In genomic region chr13:48963111-48963510, GRCm38 (mm10) we compare ENCODE assay signal across 18 mouse cellular contexts. TPM values are rescaled to one million over a fixed set of nuclear protein-coding genes. Genes with fewer than 3 reads are reported as not detected.
A peak's percentile ranks its signal among the peaks of the same experiment; 100 is the strongest.
DNase-seq lines count a peak whose midpoint lies in the region; ATAC-seq and TF ChIP-seq lines count a peak whose summit lies in the region.
"Had no signal": no experiment of that assay in that cellular context is flagged by ENCODE, and none has a peak within 500 bp of the region (broad histone marks: within the 10 kb centered on the region; RNA-seq: fewer than 3 reads in every experiment).

No protein-coding gene starts in this region.

- no peak for TF ChIP-seq POLR2A in heart, adult 2 months (IDR thresholded peaks at IDR 0.05; ENCODE audit: insufficient read depth, low read depth, low read length)

- H3K9me3 ChIP-seq in lung, postnatal 0 days (ENCODE audit: low read length): no peaks in the 10 kb centered on the region
- H3K9me3 ChIP-seq in liver, embryonic 16.5 days (replicated peaks; ENCODE audit: control insufficient read depth, low read length): no peaks in the 10 kb centered on the region
- no peaks in the 10 kb centered on the region for H3K9me3 ChIP-seq in hindbrain, embryonic 13.5 days
- H3K9me3 ChIP-seq: hindbrain, embryonic 10.5 days; limb, embryonic 10.5 days; midbrain, embryonic 10.5 days; neural tube, embryonic 15.5 days had no signal

- no peak for DNase-seq in heart, adult 2 months
- DNase-seq in heart, adult 18-20 months: no peak
- DNase-seq in lung, postnatal 0 days (ENCODE audit: low spot score): no peak
- no peak for DNase-seq in lung, adult 18-20 months
- no peak for DNase-seq in thymus, postnatal 25 days
- DNase-seq in cerebellum, postnatal 36 days: no peak
- DNase-seq: cerebellum, postnatal 14 days; gastrocnemius, postnatal 25 days; layer of hippocampus, postnatal 36 days; right cerebral cortex, postnatal 4 days; thymus, postnatal 36 days had no signal

- H3K9ac ChIP-seq in heart, adult 2 months (ENCODE audit: low read depth, low read length): no peak overlapping the region
- H3K9ac ChIP-seq in lung, postnatal 0 days (replicated peaks; ENCODE audit: low read depth): no peak overlapping the region
- H3K9ac ChIP-seq in liver, embryonic 16.5 days (ENCODE audit: low read depth, low read length): peak overlapping the region; percentile 38; the same call in 1 of the 2 replicates
- no peak overlapping the region for H3K9ac ChIP-seq in hindbrain, embryonic 13.5 days
- H3K9ac ChIP-seq: neural tube, embryonic 15.5 days had no signal

- TF ChIP-seq CTCF in heart, adult 2 months (IDR thresholded peaks at IDR 0.05): no peak
- TF ChIP-seq CTCF in lung, postnatal 0 days (IDR thresholded peaks at IDR 0.05): no peak

- no peak overlapping the region for H3K4me3 ChIP-seq in heart, adult 2 months
- no peak overlapping the region for H3K4me3 ChIP-seq in lung, postnatal 0 days (ENCODE audit: low read depth, low read length)
- H3K4me3 ChIP-seq in liver, embryonic 16.5 days (ENCODE audit: low read depth, low read length): no peak overlapping the region
- no peak overlapping the region for H3K4me3 ChIP-seq in hindbrain, embryonic 13.5 days
- H3K4me3 ChIP-seq: hindbrain, embryonic 10.5 days; limb, embryonic 10.5 days; midbrain, embryonic 10.5 days; neural tube, embryonic 15.5 days had no signal

- peak overlapping the region; percentile 8; the same call in 1 of the 2 replicates for H3K27ac ChIP-seq in heart, adult 2 months
- peak overlapping the region; percentile 70 for H3K27ac ChIP-seq in lung, postnatal 0 days (ENCODE audit: low read length)
- peak overlapping the region; percentile 68 for H3K27ac ChIP-seq in liver, embryonic 16.5 days (ENCODE audit: low read length)
- no peak overlapping the region for H3K27ac ChIP-seq in hindbrain, embryonic 13.5 days
- H3K27ac ChIP-seq: limb, embryonic 10.5 days; midbrain, embryonic 10.5 days; neural tube, embryonic 15.5 days had no signal

- TF ChIP-seq EP300 in heart, adult 2 months (IDR thresholded peaks at IDR 0.05; ENCODE audit: insufficient read depth, low read depth, low read length): no peak
- TF ChIP-seq EP300 in lung, postnatal 0 days (IDR thresholded peaks at IDR 0.05): no peak

- ATAC-seq in lung, postnatal 0 days: no peak
- no peak for ATAC-seq in liver, embryonic 16.5 days (ENCODE audit: low read depth)
- no peak for ATAC-seq in hindbrain, embryonic 13.5 days (ENCODE audit: low FRiP score)
- ATAC-seq: Patski had no signal

- WGBS in heart, adult 2 months: 73% methylated on average over 1 of the region's 1 CpGs
- WGBS in lung, postnatal 0 days: 76% methylated on average over 1 of the region's 1 CpGs
- 68% methylated on average over 1 of the region's 1 CpGs for WGBS in liver, embryonic 16.5 days (ENCODE audit: insufficient replicate concordance)
- 59% methylated on average over 1 of the region's 1 CpGs for WGBS in hindbrain, embryonic 13.5 days

- intact Hi-C loops in heart, adult 2 months (cut with DNase I): no loop called here

- peaks cover 13% of the 10 kb centered on the region for H3K36me3 ChIP-seq in heart, adult 2 months (ENCODE audit: control insufficient read depth, insufficient read depth, low read length)
- no peaks in the 10 kb centered on the region for H3K36me3 ChIP-seq in lung, postnatal 0 days (ENCODE audit: insufficient read depth, low read length)
- no peaks in the 10 kb centered on the region for H3K36me3 ChIP-seq in liver, embryonic 16.5 days (ENCODE audit: control insufficient read depth, insufficient read depth)
- no peaks in the 10 kb centered on the region for H3K36me3 ChIP-seq in hindbrain, embryonic 13.5 days
- H3K36me3 ChIP-seq: neural tube, embryonic 15.5 days had no signal

- H3K79me2 ChIP-seq in heart, adult 2 months (replicated peaks; ENCODE audit: control insufficient read depth, insufficient read depth, low read length): peaks cover 13% of the 10 kb centered on the region

- H3K4me2 ChIP-seq in lung, postnatal 0 days (replicated peaks; ENCODE audit: low read depth, low read length): no peak overlapping the region
- peak overlapping the region; percentile 29 for H3K4me2 ChIP-seq in liver, embryonic 16.5 days (ENCODE audit: low read depth, low read length)
- no peak overlapping the region for H3K4me2 ChIP-seq in hindbrain, embryonic 13.5 days
- H3K4me2 ChIP-seq: neural tube, embryonic 15.5 days had no signal

- no peaks in the 10 kb centered on the region for H3K27me3 ChIP-seq in heart, adult 2 months (ENCODE audit: control insufficient read depth, insufficient read depth, low read length)
- no peaks in the 10 kb centered on the region for H3K27me3 ChIP-seq in lung, postnatal 0 days (replicated peaks; ENCODE audit: insufficient read depth, low read length)
- no peaks in the 10 kb centered on the region for H3K27me3 ChIP-seq in liver, embryonic 16.5 days (ENCODE audit: control insufficient read depth, insufficient read depth, low read depth, low read length)
- H3K27me3 ChIP-seq in hindbrain, embryonic 13.5 days: no peaks in the 10 kb centered on the region
- H3K27me3 ChIP-seq: neural tube, embryonic 15.5 days; Patski had no signal

- peaks cover 21% of the 10 kb centered on the region for H3K4me1 ChIP-seq in heart, adult 2 months (ENCODE audit: control insufficient read depth, insufficient read depth, low read length)
- H3K4me1 ChIP-seq in lung, postnatal 0 days (ENCODE audit: insufficient read depth, low read depth, low read length): peaks cover 20% of the 10 kb centered on the region
- H3K4me1 ChIP-seq in liver, embryonic 16.5 days (ENCODE audit: control insufficient read depth, low read depth, low read length): peaks cover 52% of the 10 kb centered on the region
- H3K4me1 ChIP-seq in hindbrain, embryonic 13.5 days (replicated peaks): peaks cover 52% of the 10 kb centered on the region

RNA-seq across cellular contexts. Expression of gene Fam120a, which starts 4.7 kb away (rescaled TPM):
- total RNA-seq in heart, adult 2 months (2021): 100 to 1,000 TPM; 102 to 106 TPM
- polyA plus RNA-seq in heart, adult 2 months (2012; rRNA removed): 47.5 and 72.2 TPM in 2 replicates
- total RNA-seq in heart, adult 18-20 months (2021): 100 to 1,000 TPM; 102 to 104 TPM
- polyA plus RNA-seq in lung, postnatal 0 days (2015; fragmentation: Nextera tagmentation; extraction: Ambion mirVana): 19.4 and 19.5 TPM in 2 replicates
- polyA plus RNA-seq in liver, embryonic 16.5 days (2015; fragmentation: Nextera tagmentation; extraction: Ambion mirVana): 11.5 and 12.0 TPM in 2 replicates
- polyA plus RNA-seq in hindbrain, embryonic 13.5 days (2015; fragmentation: Nextera tagmentation; extraction: Ambion mirVana): 12.2 and 12.4 TPM in 2 replicates
